Mouse (Mus musculus) stomach, adult 2 months (tissue): ENCODE measurements around the gene Calm5. TPM values are rescaled to one million over a fixed set of nuclear protein-coding genes. Genes with fewer than 3 reads are reported as not detected.

ENCODE experiments used
- polyA plus RNA-seq: library from polyadenylated mRNA; depleted of rRNA; stranded (reverse); fragments of >200 nt; gene quantifications from 2 replicates; pipeline ENCODE4 v1.2.3, GENCODE M21; 2012; rRNA removed

Calm5 gene
- not detected in 2 replicates for polyA plus RNA-seq

DNA sequence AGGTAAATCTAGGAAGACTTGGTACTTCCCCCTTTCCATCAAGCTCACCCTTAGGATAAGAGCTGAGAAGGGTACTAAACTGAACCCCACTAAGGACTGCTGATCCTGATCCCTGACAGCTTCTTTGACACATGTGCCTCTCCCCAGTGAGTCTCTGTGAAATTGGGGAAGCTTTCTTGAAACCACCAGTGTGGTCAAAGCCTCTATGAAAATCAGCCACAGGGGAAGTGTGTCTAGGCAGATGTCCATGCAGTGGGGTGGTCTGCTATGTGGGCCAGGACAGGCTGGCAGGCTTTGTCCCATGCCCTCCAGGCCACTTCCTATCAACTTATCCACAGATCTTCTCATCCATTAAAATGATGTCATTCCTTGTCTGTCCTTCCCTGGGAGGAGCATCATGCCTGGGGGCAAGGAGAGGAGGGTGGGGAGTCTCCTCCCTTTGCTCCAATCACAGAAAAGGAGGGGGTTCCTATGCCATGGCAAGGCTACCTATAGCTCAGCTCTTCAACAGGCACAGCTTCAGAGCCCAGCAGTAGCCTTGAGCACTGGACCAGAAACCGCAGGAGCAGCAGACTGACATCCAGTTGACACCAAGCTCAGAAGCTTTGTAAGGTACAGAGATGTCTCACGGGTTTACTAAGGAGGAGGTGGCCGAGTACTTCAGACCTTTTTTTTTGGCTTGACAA lies at the start of gene Calm5:
Calm5 (plus strand) TSS at position 526 of the 686 bp plus-strand sequence.

DNA sequence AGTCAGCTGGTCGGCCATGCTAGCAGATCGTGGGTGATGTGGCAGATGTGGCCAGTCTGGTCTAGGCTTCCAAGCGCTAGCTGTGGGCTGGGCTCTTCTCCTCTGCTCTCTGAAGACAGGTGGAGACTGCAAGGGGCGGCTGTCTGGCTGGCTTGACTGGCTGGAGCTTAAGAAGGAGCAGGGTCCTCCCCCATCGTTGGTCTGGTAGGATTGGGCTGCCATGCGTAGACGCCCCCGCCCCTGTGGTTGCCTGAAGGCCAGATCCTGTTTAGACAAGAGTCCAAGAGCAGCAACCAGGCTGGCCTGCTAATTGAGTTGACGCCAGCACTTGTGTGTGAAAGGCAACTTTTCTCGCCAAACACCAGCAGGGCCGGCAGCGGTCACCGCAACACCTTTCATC lies 49.8 kb upstream of the Calm5 start, which contains the start of gene Calml3:
Calml3 (minus strand) TSS at position 131 of the 400 bp plus-strand sequence.

DNA sequence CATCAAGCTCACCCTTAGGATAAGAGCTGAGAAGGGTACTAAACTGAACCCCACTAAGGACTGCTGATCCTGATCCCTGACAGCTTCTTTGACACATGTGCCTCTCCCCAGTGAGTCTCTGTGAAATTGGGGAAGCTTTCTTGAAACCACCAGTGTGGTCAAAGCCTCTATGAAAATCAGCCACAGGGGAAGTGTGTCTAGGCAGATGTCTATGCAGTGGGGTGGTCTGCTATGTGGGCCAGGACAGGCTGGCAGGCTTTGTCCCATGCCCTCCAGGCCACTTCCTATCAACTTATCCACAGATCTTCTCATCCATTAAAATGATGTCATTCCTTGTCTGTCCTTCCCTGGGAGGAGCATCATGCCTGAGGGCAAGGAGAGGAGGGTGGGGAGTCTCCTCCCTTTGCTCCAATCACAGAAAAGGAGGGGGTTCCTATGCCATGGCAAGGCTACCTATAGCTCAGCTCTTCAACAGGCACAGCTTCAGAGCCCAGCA lies 16.6 kb upstream of the Calm5 start, which contains the start of gene Calm4:
Calm4 (plus strand) TSS at position 446 of the 496 bp plus-strand sequence.

Other genes with a start within 250 kb of the Calm5 start
- gene Fam208b, start 243.1 kb upstream of the Calm5 start, polyA plus RNA-seq: 0.26 and 0.42 TPM in 2 replicates
- 19.7 and 24.0 TPM in 2 replicates for gene Asb13, start 220.1 kb upstream of the Calm5 start, polyA plus RNA-seq
- gene Calml3, start 49.9 kb upstream of the Calm5 start, polyA plus RNA-seq: 20.2 and 21.6 TPM in 2 replicates
- gene Calm4, start 16.4 kb upstream of the Calm5 start, polyA plus RNA-seq: 4.5 TPM in 2 replicates
- 8.1 and 9.6 TPM in 2 replicates for gene Net1, start 64.0 kb downstream of the Calm5 start, polyA plus RNA-seq
- 0.05 TPM in 1 of 2 replicates, not detected in the other for gene Tubal3, start 64.1 kb downstream of the Calm5 start, polyA plus RNA-seq
- not detected in 2 replicates for gene Ucn3, start 91.2 kb downstream of the Calm5 start, polyA plus RNA-seq
- 1.3 and 3.0 TPM in 2 replicates for gene Akr1c14, start 194.8 kb downstream of the Calm5 start, polyA plus RNA-seq